Mouse (Mus musculus): ENCODE data around the gene H6pd.

H6pd gene

GRCm38 (mm10) chr4:149998786-149999509 is 9.9 kb downstream of the H6pd start:
- no peak for DNase-seq (ENCODE audit: low spot score in 2 of 2)

- no peak for DNase-seq (ENCODE audit: low spot score in 2 of 2)
These were observed 10.8 kb downstream of the H6pd start for GRCm38 (mm10) chr4:149997999-149998398.

- DNase-seq (ENCODE audit: low spot score in 2 of 2): no peak
These were observed 12.4 kb downstream of the H6pd start for GRCm38 (mm10) chr4:149996440-149996839.

DNA sequence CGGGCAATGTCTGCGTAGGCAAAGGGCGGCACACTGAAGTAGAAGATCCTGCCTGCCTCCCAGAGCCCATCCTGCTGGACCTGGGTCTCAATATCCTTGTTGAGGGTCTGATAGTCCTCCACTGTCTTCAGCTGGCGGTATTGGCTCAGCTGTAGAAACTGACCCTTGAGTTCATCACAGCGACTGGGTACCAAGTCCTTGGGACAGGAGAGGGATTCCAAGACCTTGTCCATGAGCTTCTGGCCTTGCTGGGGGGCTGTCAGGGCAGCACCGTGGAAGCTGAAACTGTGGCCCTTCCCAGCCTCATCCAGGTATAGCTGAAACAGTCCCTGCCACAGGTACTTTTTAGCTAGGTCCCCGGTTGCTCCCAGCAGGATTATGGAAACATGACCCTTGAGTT is 12.9 kb downstream of the H6pd start:
- no peak for DNase-seq (ENCODE audit: low spot score in 2 of 2)

DNA sequence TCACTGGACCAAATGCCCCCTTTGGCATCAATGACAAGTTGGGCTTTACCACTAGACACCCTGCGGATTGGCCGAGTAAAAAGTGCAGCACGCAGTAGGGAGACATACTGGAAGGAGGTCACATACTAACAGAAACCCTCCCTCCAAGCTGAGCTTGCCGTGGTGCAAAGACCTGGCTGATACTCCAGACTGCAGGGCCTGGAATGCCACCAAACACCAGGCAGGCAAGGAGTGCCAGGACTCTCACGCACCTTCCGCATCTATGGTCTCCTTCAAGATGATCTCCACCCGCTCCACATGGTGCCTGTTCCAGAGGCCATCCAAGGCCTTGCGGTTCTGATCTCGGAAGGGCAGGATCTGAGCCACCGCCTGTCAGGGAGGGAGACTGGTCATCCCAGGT is 14.6 kb downstream of the H6pd start:
- no peak for DNase-seq (ENCODE audit: low spot score in 2 of 2)

GRCm38 (mm10) chr4:149992670-149993032 is 16.2 kb downstream of the H6pd start:
- DNase-seq (ENCODE audit: low spot score in 2 of 2): no peak

DNA sequence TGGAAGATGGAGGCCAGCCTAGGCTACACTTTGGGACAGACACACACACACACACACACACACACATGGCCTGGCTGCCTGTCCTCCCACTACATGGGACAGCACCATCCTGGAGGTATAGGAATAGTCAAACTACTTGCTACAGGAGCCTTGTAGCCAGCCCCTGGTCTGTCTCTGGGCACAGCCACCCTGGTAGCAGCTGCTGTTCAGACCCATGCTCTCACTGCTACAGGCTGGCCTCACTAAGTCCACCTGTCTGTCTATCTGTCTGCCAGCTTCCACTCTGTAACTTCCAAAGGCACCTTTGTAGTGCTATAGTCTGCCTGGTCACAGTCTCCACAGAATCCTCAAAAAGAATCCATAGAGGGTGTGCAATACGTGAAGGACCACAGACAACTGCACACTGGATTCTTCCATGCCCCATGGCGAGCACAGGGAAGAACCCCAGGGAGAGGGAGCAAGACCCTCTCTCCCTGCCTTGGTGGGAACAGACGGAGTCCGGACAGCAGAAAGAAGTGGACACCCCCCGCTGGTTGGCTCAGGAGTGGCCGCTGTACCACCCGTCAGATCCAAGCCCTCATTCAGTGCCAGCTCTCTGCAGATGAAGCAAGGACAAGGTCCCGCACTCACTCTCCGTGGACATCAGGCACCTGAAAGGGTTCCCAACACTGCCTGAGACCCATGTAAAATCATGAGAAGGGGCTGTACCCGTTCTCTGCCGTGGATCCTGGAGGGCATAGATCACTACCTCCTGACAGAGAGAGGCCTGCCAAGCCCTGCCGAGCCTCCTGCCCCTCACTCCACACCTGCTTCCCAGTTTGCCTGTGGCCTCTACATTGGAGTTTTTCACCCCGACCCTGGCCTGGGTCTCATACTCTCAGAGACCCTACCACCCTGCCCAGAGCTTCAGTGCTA is 16.8 kb downstream of the H6pd start:
- no peak for DNase-seq (ENCODE audit: low spot score in 2 of 2)

- no peak for DNase-seq (ENCODE audit: low spot score in 2 of 2)
These were observed 17.7 kb downstream of the H6pd start for GRCm38 (mm10) chr4:149990954-149991633.

GRCm38 (mm10) chr4:149990212-149990953 is 18.4 kb downstream of the H6pd start:
- no peak for DNase-seq (ENCODE audit: low spot score in 2 of 2)

DNA sequence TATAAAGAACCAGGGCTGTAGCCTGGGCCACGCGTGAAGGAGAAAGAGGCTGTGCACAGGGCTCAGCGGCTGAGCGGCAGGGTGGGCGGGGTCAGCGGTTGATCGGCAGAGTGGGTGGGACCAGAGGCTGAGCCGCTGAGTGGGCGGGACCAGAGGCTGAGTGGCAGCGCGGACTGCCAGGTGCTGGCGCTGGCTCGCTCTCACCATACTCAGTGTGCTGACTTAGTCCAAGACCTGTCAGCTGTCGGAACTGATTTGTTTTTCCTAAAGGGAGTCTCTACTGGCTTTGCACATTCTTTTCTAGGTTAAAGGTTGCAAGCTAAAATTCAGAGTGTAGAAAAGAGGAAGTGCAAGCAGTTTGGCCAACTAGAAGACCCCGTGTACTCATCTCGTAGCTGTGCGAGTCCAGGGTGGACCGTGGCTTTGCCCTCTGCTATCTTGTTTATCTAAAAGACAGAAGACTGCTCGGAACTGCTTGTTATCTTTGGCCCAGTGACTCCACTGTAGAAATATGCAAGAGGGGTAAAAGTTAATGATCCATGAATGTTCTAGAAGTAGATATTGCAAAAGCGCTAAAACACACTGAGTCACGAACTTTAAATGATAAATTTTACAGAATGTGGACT is 19.8 kb downstream of the H6pd start:
- peak; percentile 61 to 82 for DNase-seq (ENCODE audit: low spot score in 2 of 2)

GRCm38 (mm10) chr4:149988301-149988700 is 20.5 kb downstream of the H6pd start:
- no peak for DNase-seq (ENCODE audit: low spot score in 2 of 2)

- DNase-seq (ENCODE audit: low spot score in 2 of 2): no peak
These were observed 22.0 kb downstream of the H6pd start for GRCm38 (mm10) chr4:149986671-149987417.

GRCm38 (mm10) chr4:149983921-149984645 is 24.7 kb downstream of the H6pd start:
- DNase-seq (ENCODE audit: low spot score in 2 of 2): no peak

GRCm38 (mm10) chr4:149982154-149982553 is 26.7 kb downstream of the H6pd start:
- DNase-seq (ENCODE audit: low spot score in 2 of 2): no peak

DNA sequence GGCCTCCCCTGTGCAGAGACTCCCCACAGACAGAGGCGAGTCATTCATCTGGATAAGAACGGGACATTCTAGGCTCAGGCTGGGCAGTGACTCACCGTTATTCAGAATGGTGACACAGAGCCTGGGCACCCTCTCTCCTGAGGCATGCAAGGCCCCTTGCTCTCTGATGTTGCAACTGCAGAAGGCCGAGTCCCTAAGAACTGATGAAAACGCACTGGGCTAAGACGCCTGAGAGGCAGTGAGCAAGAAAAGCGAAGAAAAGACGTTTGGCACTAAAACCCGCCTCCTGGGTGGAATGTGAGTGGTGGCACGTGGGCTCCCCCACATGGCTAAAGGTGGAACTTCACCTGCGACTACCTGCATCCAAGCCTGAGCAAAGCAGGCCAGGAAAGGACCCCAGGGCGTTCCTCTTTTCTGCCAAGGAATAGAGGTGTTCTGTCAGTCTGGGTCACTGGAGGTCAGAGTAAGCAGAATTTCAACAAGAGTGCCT is 29.0 kb downstream of the H6pd start:
- peak; percentile 67 to 87 for DNase-seq (ENCODE audit: low spot score in 2 of 2)

DNA sequence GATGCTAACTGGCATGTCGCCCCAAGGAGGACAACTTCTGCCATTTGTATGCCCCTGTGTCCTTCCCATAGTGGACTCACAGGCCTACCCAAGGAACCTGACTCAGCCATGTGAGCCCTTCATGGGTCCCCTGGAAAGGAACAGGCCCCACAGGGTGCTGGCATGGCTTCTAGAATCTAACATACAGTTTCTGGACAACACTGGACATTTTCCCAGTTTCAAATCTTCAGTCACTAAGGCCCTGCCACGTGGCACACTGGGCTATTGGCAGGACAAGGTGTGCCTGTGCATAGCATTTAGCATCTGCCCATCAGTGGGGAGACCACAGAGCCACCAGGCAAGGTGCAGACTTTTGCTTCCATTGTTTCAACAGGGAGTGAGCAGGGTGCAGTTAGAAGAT is 30.0 kb downstream of the H6pd start:
- DNase-seq (ENCODE audit: low spot score in 2 of 2): no peak

GRCm38 (mm10) chr4:149977801-149978544 is 30.9 kb downstream of the H6pd start:
- no peak for DNase-seq (ENCODE audit: low spot score in 2 of 2)

DNA sequence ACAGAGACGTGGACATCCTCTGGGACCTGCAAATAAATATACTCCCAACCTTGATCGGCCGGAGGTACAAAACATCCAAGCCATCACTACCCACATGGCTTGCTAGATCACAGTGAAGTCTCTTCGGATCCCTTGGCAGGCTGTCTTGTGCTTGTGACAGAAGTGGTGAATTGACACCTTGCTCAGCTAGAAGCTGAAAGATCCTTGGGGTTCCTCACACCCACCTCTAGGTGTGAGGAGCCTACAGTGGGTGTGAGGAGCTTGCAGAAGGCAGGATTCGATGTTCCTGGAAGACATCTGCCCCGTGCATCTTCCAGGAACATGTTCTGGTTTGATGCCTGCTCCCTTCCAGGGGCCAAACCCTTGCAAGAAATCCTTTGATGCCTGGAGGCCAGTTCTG is 31.6 kb downstream of the H6pd start:
- no peak for DNase-seq (ENCODE audit: low spot score in 2 of 2)

DNA sequence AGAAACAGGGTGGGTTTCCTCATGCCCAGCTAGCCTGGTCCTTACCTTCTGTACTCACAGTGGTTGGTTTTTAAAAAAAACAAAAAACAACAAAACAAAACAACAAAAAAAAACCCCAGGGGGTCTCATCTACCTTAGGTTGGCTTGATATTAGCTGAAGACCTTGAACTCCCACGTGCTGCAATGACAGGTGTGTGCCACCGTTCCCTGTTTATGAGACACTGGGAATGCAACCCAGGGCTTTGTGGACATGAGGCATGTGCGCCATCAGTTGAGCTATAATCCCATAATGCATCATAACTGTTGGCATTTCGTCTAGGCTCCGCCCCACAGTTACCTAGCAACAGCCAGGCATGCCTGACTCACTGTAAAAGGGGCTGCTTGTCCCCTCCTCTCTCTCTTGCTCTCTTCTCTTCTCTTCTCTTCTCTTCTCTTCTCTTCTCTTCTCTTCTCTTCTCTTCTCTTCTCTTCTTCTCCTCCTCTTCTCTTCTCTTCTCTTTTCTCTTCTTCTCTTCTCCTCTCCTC is 33.0 kb downstream of the H6pd start:
- DNase-seq (ENCODE audit: low spot score in 2 of 2): no peak
